Mouse (Mus musculus): ENCODE measurements at regions not wholly inside any gene's neighbourhood (a gene's known extent, or its start where the extent isn't known, plus 50 kb on each side); places are given as distances from the start of the nearest gene placed in this dataset.

DNA sequence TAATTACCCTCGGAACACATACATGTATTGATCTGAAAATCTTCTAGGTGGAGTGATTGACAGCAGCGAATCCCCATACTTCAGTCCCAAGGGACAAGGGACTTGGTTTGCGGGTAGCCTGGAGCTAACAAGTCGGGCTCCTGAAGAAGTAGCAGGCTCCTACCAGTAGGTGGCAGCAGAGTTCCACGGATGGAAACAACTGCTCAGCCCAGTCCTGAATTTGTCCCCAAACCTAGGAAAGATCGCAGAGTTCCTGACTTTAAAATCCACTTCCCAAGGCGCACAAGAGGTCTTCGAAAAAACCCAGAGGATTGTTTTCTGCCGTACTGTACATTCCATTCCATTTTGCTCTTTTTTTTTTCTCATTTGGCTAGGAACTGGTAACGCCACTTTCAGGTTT lies 169.4 kb downstream of the Arrdc4 start:
- DNase-seq (ENCODE audit: low spot score in 2 of 2) = peak; percentile 51 to 74

DNA sequence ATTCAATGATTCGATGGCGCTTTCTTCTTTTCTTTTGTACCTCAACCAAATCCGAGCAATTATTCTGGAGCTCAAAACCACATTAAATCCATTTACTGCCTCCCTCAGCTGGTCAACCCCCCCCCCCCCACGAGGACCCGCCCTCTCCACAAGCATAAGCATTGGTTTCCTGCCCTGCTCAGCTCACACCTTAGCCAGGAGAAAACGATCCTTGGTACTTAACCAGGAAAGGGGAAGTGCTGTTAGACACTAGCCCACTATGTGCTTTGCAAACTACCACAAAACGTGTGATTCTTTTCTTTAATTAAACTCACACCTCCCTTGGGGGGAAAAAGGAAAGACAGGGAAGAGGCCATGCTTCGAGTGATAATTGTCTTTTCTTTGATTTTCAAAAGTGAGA lies 169.8 kb downstream of the Arrdc4 start:
- no peak for DNase-seq (ENCODE audit: low spot score in 2 of 2)

DNA sequence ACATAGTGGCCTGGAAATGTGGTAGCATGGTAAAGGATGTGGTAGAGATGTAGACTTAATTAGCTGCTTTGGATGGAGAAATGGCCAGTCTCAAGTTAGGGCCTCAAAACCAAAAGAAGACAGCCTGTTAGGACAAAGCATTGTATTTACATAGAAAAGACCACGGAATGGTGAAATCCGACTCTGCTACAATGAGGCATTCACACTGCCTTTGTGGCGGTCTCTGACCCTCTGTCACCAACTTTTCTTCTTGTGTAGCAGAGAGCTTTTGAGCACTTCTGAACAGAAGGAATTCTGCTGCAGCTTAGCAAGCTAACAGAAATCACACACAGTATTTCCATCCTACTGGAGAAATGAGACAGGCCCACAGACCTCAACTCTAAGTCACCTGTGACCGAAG lies 177.7 kb downstream of the Arrdc4 start:
- no peak for DNase-seq (ENCODE audit: low spot score in 2 of 2)

DNA sequence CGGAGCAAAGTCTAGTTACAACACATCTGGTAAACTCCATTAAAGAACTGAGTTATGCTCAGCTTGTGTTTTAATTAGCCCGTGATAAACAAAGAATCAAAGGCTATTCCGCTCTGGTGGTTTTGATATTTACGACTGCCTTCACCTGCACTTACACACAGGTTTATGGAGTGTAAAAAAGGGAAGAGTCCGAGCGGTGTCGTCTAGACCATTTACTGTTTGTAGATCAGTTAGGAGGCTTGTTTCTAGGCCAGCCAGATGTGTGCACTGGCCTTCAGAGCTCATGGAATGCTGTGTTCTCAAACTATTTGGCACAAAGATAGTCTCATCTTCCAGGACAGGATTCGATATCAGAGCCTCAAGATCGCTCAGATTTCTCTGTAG lies 180.9 kb downstream of the Arrdc4 start:
- no peak for DNase-seq (ENCODE audit: low spot score in 2 of 2)

DNA sequence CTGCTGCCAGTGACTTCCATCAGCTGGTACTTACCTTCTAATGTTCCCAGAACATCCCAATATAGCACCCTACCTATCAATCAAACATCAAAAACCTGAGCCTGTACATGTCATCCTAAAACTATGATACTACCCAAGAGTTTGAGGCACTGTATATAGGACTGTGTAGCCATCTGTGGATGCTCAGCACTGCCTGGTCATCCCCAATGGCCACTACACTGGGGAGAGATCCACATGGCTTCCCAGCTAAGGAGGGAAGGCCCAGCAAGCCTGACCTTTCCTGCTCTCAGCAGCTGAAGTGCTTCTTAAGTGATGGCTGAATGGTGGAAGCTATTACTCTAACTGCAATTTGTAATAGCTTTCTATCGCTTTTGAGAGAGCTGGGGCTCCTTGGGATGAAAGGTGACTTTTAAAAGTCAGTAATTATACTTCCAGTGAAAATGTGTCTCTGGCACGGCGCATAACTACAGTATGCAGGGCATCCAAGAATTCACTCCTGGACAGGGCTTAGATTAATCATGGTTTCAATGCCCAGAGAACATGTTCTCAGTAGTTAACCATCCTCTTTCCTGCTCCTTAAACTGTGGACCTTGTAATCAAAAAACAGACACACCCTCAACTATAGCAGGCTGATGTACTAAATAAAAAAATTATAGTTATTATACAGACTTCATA lies 181.5 kb downstream of the Arrdc4 start:
- DNase-seq (ENCODE audit: low spot score in 2 of 2) = no peak

DNA sequence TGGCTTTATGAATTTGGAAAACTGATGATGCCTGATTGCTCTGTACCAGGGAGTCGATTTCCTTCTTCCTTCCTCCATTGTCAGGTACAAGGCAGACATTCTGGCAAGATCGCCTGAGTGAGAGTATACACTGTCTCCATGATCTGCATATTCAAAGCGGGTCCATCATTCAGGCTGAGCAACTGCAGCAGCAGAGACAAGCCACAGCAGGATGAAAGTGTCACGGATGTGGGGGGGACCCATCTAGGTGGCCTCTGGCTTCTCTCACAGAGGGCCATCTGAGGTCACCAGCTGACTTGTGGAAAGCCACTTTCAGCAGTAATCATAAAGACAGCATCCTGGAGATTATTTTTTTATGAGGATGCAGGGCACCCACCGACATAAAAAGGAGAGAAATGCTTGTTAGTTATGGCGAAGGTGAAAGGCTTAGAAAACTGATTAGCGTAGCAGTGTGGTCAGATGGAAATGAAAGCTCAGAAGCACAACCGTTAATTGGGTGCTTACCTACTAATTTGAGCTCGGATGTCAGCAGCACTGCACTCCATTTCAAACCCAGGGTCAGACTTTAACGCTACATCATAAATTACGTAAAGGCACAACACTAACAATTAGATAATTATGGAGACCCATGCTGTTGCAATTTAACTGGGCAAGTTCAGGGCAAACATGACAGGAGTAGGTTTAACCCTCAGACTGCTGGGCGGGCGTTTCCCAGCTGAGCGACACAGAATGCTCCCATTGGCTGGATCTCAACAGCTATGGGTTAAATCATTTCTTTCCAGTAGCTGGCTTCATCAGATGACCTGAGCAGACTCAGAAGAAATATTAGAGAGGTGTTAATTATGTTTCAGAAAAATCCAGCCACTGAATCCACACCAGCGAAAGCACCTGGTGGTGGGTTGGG lies 189.3 kb downstream of the Arrdc4 start:
- DNase-seq (ENCODE audit: low spot score in 2 of 2) = no peak

DNA sequence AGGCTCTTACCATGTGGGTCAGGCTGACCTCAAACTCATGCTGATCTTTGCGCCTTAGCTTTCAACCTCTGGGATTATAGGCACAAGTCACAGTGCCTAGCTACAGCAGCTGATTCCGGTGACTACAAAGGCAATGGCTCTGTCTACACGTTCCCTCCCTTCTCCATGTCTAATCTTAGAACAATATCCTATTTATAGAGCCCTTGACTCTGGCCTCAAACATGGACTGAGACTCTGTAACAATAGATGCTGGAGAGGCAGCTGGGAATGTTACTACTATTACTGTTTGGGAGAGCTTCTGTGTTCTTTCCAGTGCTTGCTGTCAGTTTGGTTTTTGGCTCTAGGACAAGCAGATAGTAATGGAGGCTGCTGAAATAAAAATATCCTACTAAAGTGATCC lies 198.7 kb downstream of the Arrdc4 start:
- no peak for DNase-seq (ENCODE audit: low spot score in 2 of 2)

DNA sequence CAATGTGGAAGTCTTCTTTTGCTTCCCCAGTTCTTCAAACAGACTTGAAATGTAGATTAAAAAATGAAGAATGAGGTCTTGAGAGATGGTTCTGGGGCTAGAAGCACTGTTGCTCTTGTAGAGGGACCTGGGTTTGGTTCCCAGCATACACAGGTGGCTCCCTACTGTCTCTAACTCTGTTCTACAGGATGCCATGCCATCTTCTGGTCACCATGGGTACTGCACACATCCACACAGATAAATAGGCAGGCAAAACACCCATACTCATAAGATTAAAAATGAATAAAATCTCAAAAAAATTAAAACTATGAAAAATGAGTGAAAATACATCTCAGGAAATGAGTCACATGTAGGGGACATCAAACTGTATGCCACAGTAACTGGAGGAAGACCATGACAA lies 200.9 kb downstream of the Arrdc4 start:
- no peak for DNase-seq (ENCODE audit: low spot score in 2 of 2)

DNA sequence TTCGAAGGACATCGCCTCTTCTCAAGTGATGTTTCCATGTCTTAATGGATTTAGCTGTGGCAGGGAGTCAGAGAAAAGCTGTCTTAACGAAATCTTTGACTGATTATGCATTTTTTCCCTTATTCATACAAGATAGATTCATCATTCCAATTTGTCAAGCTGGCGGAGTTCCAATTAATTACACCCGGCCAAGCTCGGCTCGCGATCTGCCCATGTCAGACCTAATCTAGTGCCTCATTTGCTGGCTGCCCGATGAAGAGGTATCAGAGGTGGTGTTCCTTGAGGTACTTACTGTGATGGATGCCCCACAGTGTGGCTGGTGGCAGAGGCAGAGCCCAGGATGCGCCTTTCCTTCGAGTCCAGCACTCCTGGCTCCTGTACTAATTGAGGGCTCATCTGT lies 204.9 kb downstream of the Arrdc4 start:
- no peak for DNase-seq (ENCODE audit: low spot score in 2 of 2)

DNA sequence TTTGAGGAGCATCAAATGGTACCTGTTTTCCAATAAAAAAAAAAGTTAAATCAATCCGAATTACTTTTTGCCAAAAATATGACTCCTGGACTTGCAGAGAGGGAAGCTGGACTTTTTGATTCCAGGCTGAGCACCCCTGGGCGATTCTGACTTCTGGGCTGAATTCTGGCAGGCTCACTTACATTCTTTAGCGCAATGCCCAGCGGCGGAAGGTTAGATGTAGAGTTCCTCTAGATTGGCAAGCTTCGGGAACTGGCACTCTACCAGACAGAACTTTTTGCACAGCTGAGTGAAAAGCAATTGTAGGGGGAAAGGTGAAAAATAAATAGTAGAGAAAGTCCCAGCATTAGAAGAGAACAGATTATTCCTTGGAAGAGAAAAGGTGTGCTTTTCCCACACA lies 235.5 kb downstream of the Fam169b start:
- no peak for DNase-seq (ENCODE audit: low spot score in 2 of 2)

DNA sequence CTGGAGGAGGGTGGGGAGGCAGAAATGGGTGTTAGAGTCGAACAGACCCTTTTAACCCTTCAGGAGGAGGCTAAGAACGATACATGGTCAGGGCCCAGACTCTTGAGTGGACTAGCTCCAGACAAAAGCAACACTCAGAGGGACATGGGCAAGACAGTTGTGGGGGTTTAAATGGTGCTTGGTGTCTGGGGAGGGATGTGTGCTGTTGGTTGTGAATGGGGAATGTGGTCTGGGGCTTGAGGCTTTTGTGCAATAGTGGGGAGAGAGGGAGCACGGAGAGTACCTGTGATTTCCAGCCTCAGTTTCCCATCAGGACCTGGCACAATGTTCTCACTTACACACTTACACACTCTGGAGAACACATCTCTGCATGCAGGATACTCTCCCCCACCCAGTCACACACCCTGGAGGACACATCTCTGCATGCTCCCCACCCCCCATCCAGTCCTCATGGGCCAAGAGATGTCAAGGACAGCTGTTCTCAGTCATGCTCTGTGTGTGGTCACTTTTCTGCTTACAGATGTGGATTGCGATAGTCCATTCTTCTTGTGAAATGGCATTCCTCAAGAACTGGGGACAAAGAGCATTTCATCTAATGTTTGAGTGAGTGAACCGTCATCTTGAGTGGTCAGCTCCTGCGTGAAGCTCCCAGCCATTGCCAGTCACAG lies 217.6 kb downstream of the Fam169b start:
- no peak for DNase-seq (ENCODE audit: low spot score in 2 of 2)

DNA sequence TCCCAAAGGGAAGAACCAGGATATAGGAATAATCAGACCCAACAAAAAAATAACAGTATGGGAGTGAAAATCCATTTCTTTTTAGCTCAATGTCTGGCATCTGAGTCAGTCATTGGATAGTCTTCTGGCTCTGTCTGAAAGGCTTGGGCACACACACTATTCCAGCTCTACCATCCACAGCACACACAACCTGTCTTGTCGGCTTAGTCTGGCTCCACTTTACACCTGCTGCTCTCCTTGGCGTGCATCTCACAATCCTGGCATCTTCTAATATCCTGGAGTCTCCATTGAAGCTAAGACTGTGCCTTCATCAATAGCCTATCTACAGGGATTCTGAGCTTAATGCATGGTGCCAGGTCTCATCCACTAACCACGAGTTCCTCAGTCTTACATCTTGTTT lies 213.0 kb downstream of the Fam169b start:
- DNase-seq (ENCODE audit: low spot score in 2 of 2) = no peak

DNA sequence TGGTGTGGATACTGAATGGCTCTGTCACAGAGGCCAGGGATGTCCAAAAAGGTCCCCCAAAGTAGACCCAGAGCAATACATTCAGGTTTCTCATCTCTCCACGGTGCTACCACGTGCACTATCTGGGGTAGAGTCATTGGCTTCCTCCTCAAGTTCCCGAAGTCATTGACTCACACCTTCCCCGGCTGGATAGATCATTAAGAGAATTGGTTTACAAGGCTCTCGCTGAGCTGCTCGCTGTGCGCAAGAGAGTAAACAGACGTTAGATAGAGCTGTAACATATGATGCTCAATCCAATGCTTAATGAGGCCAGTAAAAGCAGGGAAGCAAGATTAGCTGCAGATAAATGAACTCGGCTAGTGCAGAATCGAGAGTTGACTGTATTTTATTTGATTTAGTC lies 208.9 kb downstream of the Fam169b start:
- no peak for DNase-seq (ENCODE audit: low spot score in 2 of 2)

DNA sequence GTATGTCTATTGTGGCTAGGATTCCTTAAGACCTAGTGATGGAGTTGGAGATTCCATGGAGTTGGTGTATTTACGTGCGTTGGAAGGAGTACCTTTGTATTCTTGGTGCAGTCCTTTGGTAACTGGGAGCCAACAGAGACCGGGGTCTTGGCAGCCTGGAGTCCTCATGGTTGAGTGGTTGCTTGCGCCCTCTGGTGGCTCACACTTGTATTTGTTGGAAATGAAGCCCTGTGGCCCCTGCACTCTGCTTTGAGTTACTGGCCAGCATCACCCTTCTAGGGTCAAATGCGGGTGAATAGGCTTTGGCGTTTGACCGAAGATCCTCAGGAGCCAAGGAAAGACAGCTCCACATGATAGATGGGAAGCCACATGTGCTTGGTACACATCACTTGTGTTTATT lies 207.1 kb downstream of the Fam169b start:
- DNase-seq (ENCODE audit: low spot score in 2 of 2) = peak in 1 of 2 experiments; percentile 41

DNA sequence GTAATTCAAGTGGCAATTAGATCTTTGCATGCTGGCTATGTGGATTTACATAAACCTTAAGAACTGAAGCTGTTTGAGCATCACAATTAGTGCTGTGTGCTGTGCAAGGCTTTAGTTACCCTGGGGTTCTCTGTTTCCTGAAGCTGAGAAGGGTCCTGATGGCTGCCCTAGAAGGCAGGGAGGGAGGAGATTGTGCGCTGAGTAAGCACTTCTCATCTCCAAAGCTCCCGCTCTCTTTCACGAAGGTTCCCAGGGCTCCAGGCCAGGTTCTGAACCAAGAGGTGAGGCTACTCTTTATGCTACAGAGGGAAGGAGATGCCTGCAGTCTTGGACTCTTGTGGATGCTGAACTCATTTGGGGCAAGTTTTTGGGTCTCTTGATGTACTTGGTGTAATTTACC lies 206.7 kb downstream of the Fam169b start:
- no peak for DNase-seq (ENCODE audit: low spot score in 2 of 2)

DNA sequence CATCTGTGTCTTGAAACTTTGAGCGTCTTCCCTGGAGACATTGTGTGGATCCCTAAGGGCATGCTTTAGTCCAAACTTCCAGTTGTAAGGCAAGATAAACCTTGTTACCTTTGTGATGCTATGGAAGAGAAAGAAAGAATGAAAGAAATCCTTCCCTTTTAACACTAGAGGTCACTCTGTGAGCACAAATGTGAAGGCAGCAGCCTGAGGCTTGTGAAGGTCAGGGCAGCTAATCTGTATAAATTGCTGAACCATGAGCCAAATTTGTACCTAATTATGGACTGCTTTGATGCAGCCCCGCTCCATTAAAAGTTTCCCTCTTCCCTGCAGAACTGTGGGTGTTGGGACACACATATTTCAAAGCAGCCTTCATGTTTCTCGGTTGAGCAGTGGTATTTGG lies 204.4 kb downstream of the Fam169b start:
- DNase-seq (ENCODE audit: low spot score in 2 of 2) = no peak

DNA sequence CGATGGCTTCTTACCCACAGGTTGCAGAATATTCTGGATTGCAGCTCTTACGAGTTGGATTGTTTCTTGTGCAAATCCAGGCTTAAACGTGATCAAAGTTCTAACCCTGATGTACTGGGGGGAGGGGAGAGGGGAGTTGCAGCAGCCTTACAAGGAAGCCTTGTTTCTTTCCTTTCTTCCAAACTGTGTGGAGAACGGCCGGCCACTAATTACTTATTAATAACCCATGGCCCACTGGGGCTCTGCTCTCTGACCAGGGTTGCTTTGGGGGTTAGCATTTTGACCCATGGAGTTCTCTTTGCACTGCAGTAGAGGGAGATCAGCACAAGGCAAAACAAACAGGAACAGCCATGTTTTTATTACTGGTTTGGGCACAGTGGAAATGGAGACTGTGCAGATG lies 199.2 kb downstream of the Fam169b start:
- DNase-seq (ENCODE audit: low spot score in 2 of 2) = no peak

DNA sequence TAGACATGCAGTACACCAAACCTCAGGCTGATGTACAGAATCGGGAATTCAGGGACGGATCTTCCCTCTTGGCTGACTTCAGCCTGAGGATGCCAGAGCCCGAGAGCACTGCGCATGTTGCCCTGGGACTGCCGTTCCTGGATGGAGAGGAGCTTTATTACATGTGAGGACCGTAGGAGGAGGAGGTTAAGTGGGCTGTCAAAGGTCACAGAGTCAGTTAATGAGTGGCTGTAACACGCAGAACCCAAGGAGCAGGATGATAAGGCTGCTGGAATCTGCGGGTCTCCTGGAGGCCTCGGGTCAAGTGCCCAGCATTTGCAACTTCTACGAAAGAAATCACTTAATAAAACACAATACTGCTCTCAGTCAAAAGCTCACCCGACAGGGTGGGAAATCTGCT lies 197.3 kb downstream of the Fam169b start:
- no peak for DNase-seq (ENCODE audit: low spot score in 2 of 2)

DNA sequence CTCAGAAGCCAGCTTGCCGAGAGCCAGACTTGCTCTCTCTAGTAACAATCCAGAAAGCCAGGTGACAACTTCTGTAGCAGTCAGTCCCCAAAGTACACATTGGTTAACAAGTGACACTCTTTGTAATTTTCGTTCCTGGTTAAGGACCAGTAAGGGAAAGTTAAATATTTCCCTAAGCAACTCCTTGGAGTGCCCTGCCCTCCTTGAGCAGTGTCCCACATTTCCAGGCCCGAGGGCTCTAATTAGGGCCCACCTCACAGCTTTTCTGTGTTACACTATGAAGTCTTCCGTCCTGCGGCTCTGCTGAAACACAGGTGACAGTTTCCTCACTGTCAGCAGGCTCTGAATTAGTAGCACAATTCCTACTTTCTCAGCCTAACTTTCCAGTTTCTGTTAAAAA lies 194.9 kb downstream of the Fam169b start:
- DNase-seq (ENCODE audit: low spot score in 2 of 2) = no peak

DNA sequence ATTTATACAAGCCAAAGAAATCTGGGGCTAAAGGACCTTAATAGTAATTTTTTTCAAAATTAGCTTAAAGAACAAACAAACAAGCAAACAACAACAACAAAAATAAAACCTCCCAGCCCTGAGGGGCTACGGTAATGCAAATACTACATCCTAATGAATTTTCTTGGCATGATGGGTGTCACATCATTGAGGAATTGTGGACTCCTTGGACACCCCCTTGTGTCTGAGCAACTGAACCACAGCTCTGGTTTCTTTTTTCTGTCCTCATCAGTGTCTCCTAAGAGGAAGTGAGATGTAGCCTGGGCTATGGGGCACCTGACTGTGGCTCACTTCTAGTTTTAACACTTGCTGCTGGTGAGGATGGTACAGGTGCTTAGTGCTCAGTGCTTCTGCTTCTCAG lies 184.2 kb downstream of the Fam169b start:
- no peak for DNase-seq (ENCODE audit: low spot score in 2 of 2)

DNA sequence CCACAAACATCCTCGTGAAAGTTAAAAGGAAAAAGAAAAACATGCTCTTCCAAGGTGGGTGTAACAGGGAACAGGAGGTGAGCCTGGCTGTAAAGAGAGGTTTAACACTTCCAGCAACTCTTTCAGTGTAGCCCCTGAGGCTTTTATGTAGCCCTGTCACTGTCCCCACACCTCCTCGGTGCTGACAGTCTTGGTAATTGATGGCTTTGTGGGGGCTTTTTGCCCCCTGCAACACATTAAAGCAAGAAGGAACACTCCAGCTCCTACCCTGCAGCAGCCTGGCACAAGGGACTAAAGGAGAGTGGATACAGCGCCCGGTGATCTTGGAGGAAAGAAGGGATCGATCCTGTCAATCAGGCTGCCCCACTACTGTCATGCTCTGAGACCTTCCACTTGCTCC lies 181.8 kb downstream of the Fam169b start:
- no peak for DNase-seq (ENCODE audit: low spot score in 2 of 2)

DNA sequence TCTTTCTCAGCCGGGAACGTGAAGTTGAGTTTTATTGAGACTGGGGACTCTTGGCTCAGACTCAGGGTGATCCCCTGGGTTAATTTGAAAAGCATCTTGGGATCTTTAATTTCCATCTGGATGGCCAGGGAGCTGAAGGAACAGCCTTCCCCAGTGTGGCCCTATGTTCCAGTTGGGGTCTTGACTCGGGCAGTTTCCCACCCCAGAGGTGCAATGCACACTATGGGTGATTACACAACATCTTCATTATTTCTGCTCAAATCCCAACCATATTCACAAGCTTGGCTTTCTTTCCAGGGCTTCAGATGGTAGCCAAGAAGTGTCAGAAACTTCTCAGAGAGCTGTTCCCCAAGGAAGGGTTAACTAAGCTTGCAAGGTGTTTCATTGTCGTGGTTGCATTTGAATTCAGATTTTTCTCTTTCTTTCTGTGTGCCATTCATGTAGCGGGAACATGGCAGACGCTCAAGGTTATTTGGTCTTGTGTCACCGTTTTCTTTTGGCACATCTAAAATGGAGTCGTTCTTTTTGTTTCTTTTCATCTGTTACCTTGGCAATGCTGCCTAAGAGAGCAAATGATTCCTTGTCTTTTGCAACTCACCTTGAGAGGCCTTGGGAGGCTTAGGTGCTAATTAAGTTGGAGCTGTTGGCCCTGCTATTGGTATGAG lies 179.5 kb downstream of the Fam169b start:
- DNase-seq (ENCODE audit: low spot score in 2 of 2) = no peak

Data from spleen, postnatal 10 days (tissue).